Mouse (Mus musculus) olfactory bulb, adult 2 months (tissue): Measurements from ENCODE around the gene Abca5. TPM values are rescaled to one million over a fixed set of nuclear protein-coding genes. Genes with fewer than 3 reads are reported as not detected.

ENCODE experiments used
- H3K27ac ChIP-seq: fragments of 200-500 bp; 2 replicates; pipeline ENCODE4 v1.5.1; 2012; ENCODE audit warnings: low read depth, low read length; ENCODE audit not compliant: insufficient read depth
- H3K4me1 ChIP-seq: fragments of 200-500 bp; 2 replicates; pipeline ENCODE4 v1.6.1; 2012; ENCODE audit warnings: low read length; ENCODE audit not compliant: control insufficient read depth, insufficient read depth
- H3K4me3 ChIP-seq: fragments of 200-500 bp; 2 replicates; pipeline ENCODE4 v1.5.1; 2012; ENCODE audit warnings: mild to moderate bottlenecking, low read depth, low read length, moderate library complexity; ENCODE audit not compliant: insufficient read depth
- CTCF ChIP-seq: fragments of 200-500 bp; IDR thresholded peaks from 2 replicates; pipeline ENCODE4 v1.5.1; 2012; ENCODE audit warnings: low read depth, mild to moderate bottlenecking, low read length, moderate library complexity; ENCODE audit not compliant: insufficient read depth
- POLR2A ChIP-seq: fragments of 200-500 bp; IDR thresholded peaks from 2 replicates; pipeline ENCODE4 v1.6.1; 2012; ENCODE audit warnings: mild to moderate bottlenecking, low read depth, low read length, moderate library complexity; ENCODE audit not compliant: insufficient read depth
- WGBS: fragments of 180-500 bp; shearing (Covaris S2); methylation state at CpG from one replicate; pipeline ENCODE4 v1.1.7; 2018; 5-methylcytosine and 5-hydroxymethylcytosine counted together
- polyA plus RNA-seq: library from polyadenylated mRNA; stranded (reverse); fragments of >200 nt; gene quantifications from 2 replicates; pipeline ENCODE4 v1.2.4, GENCODE M21; 2012; ENCODE audit warnings: low replicate concordance; ENCODE audit not compliant: missing spikeins, insufficient read depth, insufficient read length

Gene Abca5
- polyA plus RNA-seq, 1 experiment: not detected

- Histone ChIP-seq H3K4me1 (no peaks in the 10 kb centered on the region), H3K4me3 (no peak overlapping the region), H3K27ac (no peak overlapping the region)
- WGBS: 70% methylated on average over 8 of the region's 8 CpGs
- no peak for TF ChIP-seq CTCF
- no peak for TF ChIP-seq POLR2A
These were observed 15.2 kb downstream of the Abca5 start for GRCm38 (mm10) chr11:110322266-110322665.

- TF ChIP-seq CTCF: no peak
- TF ChIP-seq POLR2A: no peak
- Histone ChIP-seq H3K4me1 (no peaks in the 10 kb centered on the region), H3K4me3 (no peak overlapping the region), H3K27ac (no peak overlapping the region)
- WGBS: 91% methylated on average over 12 of the region's 12 CpGs
These were observed 30.9 kb downstream of the Abca5 start for GRCm38 (mm10) chr11:110306475-110307168.

DNA sequence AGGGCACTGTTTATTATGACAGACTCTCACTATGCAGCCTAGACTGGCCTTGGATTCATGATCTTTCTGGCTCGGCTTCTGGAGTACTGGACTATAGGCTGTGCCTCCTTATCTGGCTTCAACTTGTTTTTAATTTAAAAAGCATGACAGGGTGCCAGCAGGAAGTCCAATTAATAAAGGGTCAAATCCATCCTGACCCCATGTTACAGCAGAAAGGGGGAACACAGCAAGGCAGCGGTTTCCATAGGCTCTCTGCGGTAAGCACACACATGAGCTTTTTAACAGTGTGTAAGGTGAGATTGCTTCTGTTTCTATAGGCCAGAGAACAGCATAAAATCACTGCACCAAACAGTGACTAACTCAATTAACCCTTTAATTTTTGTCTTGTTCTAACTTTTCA is 34.1 kb downstream of the Abca5 start:
- 87% methylated on average over 3 of the region's 3 CpGs for WGBS
- H3K4me1 ChIP-seq: no peaks in the 10 kb centered on the region
- TF ChIP-seq POLR2A (no peak), CTCF (no peak)
- H3K27ac ChIP-seq: no peak overlapping the region
- H3K4me3 ChIP-seq: no peak overlapping the region

- Histone ChIP-seq H3K4me3 (no peak overlapping the region), H3K27ac (no peak overlapping the region), H3K4me1 (no peaks in the 10 kb centered on the region)
- 85% methylated on average over 13 of the region's 13 CpGs for WGBS
- TF ChIP-seq POLR2A (no peak), CTCF (no peak)
These were observed 39.5 kb downstream of the Abca5 start for GRCm38 (mm10) chr11:110297917-110298533.

GRCm38 (mm10) chr11:110290586-110290985 is 46.9 kb downstream of the Abca5 start:
- Histone ChIP-seq H3K4me3 (no peak overlapping the region), H3K4me1 (no peaks in the 10 kb centered on the region), H3K27ac (no peak overlapping the region)
- 81% methylated on average over 2 of the region's 2 CpGs for WGBS
- TF ChIP-seq CTCF (no peak), POLR2A (no peak)

DNA sequence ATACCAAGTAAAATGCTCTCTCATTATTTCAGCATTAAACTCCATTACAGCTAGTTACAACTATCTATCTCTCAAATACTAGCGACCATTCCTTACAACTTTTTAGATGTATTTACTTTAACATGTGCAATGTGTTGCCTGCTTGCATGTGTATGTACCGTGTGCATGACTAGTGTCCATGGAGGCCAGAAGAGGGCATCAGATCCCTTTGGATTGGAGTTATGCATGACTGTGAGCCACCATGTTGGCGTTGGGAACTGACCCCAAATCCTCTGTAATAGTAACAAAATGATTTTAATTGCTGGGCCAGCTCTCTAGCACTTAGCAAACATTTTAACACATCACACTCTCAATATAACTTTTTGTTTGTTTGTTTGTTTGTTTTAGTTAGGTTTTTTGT is 49.1 kb downstream of the Abca5 start:
- 96% methylated on average over 3 of the region's 3 CpGs for WGBS
- TF ChIP-seq POLR2A (no peak), CTCF (no peak)
- Histone ChIP-seq H3K4me3 (no peak overlapping the region), H3K4me1 (no peaks in the 10 kb centered on the region), H3K27ac (no peak overlapping the region)

- TF ChIP-seq POLR2A (no peak), CTCF (no peak)
- H3K27ac ChIP-seq: no peak overlapping the region
- no peaks in the 10 kb centered on the region for H3K4me1 ChIP-seq
- 54% methylated on average over 9 of the region's 9 CpGs for WGBS
- H3K4me3 ChIP-seq: no peak overlapping the region
These were observed 49.8 kb downstream of the Abca5 start for GRCm38 (mm10) chr11:110287694-110288093.

GRCm38 (mm10) chr11:110286331-110286730 is 51.2 kb downstream of the Abca5 start:
- TF ChIP-seq POLR2A (no peak), CTCF (no peak)
- no peak overlapping the region for H3K27ac ChIP-seq
- H3K4me1 ChIP-seq: no peaks in the 10 kb centered on the region
- 85% methylated on average over 3 of the region's 3 CpGs for WGBS
- no peak overlapping the region for H3K4me3 ChIP-seq

DNA sequence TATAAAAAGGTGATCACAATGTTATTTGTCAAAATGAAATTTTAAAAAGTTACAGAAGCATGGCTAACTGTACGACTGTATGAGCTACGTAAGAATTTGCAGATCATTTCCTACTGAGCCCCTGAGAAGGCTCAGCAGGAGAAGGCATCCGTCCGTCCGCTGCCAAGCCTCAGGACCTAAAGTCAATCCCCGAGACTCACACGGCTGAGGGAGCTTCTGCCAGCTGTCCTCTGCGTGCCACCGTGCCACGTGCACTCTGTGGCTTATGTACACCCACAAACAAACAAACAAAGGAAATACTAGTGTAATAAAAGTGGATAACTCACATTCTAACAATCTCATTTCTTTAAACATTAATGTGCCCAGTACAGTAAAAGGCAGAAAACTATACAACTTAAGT is 52.7 kb downstream of the Abca5 start:
- 71% methylated on average over 10 of the region's 10 CpGs for WGBS
- H3K27ac ChIP-seq: no peak overlapping the region
- TF ChIP-seq POLR2A: no peak
- no peak overlapping the region for H3K4me3 ChIP-seq
- no peaks in the 10 kb centered on the region for H3K4me1 ChIP-seq
